Mouse (Mus musculus): ENCODE measurements around the gene Fam168a. TPM values are rescaled to one million over a fixed set of nuclear protein-coding genes. Genes with fewer than 3 reads are reported as not detected.

Gene Fam168a
- polyA plus RNA-seq, 1 experiment from 2014 or later: 29.7 TPM

DNA sequence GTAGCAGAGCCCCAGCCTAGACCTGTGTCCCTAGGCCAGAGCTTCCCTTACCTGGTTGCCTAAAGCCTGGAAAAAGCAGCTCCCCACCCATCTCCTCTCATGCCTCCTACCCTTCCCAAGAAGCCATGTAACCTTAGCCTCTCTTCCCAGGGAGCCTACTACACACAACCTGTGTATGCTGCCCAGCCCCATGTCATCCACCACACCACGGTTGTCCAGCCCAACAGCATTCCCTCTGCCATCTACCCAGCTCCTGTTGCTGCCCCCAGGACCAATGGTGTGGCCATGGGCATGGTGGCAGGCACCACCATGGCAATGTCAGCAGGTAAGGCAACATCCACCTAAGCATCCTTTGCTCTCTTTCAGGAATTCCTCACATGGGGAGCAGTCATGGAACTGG lies 127.4 kb downstream of the Fam168a start:
- H3K9ac ChIP-seq (ENCODE audit: low read depth, low read length): no peak overlapping the region
- H3K4me1 ChIP-seq (replicated peaks; ENCODE audit: insufficient read depth, low read length): no peaks in the 10 kb centered on the region
- no peak overlapping the region for H3K27ac ChIP-seq
- DNase-seq (ENCODE audit: low spot score): no peak
- no peak overlapping the region for H3K4me2 ChIP-seq (ENCODE audit: low read length)
- ATAC-seq (replicated peaks; ENCODE audit: low FRiP score, low read depth): no peak
- H3K4me3 ChIP-seq (replicated peaks; ENCODE audit: low read depth, low read length): no peak overlapping the region
- peaks cover 21% of the 10 kb centered on the region for H3K36me3 ChIP-seq (ENCODE audit: insufficient read depth, low read length)
- H3K9me3 ChIP-seq (replicated peaks; ENCODE audit: low read length): no peaks in the 10 kb centered on the region
- no peaks in the 10 kb centered on the region for H3K27me3 ChIP-seq (ENCODE audit: insufficient read depth, low read length)
- no peak for TF ChIP-seq CTCF (IDR thresholded peaks at IDR 0.05; ENCODE audit: low read depth)
- 100% methylated on average over 1 of the region's 1 CpGs for WGBS

DNA sequence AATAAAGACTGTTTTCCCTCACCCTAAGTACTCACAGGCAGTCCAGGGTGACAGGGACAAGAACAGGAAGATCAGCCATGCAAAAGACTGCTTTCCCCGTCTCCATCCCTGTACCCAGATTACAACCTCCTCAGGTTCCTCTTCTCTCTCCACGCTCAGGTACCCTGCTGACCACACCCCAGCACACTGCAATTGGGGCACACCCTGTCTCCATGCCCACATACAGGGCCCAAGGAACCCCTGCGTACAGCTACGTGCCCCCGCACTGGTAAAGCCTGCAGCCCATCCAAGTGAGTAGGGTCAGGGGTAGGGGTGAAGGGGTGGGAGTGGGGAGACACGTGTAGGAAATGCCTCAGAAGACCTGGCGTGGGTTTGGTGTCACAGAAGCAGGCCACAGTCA lies 128.7 kb downstream of the Fam168a start:
- DNase-seq (ENCODE audit: low spot score) (no peak), ATAC-seq (replicated peaks; ENCODE audit: low FRiP score, low read depth) (no peak)
- Histone ChIP-seq H3K9ac (ENCODE audit: low read depth, low read length) (no peak overlapping the region), H3K27me3 (ENCODE audit: insufficient read depth, low read length) (no peaks in the 10 kb centered on the region), H3K4me1 (replicated peaks; ENCODE audit: insufficient read depth, low read length) (no peaks in the 10 kb centered on the region), H3K36me3 (ENCODE audit: insufficient read depth, low read length) (peaks cover 21% of the 10 kb centered on the region), H3K4me3 (replicated peaks; ENCODE audit: low read depth, low read length) (no peak overlapping the region), H3K27ac (no peak overlapping the region), H3K9me3 (replicated peaks; ENCODE audit: low read length) (no peaks in the 10 kb centered on the region), H3K4me2 (ENCODE audit: low read length) (no peak overlapping the region)
- no peak for TF ChIP-seq CTCF (IDR thresholded peaks at IDR 0.05; ENCODE audit: low read depth)
- 80% methylated on average over 7 of the region's 7 CpGs for WGBS

DNA sequence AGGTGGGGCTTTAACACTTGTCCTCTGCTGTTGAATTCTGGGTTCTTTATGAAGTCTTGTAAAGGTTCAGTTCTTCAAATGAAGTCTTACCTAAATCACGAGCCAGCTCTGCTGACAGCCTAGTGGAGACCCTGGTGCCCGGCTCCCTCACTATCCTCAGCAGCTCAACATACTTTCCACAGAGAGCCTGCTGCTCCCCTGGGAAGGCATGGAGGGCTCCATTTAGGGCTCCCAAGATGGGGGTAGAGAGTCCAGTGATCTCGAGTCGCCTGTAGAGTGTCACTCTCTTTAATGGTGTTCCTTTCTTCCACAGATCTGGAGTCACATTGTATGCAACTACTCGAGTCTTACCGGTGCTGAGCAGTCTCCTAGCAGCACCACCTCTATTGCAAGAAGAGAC lies 129.3 kb downstream of the Fam168a start:
- ATAC-seq (replicated peaks; ENCODE audit: low FRiP score, low read depth) (no peak), DNase-seq (ENCODE audit: low spot score) (no peak)
- Histone ChIP-seq H3K36me3 (ENCODE audit: insufficient read depth, low read length) (peaks cover 21% of the 10 kb centered on the region), H3K9me3 (replicated peaks; ENCODE audit: low read length) (no peaks in the 10 kb centered on the region), H3K4me1 (replicated peaks; ENCODE audit: insufficient read depth, low read length) (no peaks in the 10 kb centered on the region), H3K27ac (no peak overlapping the region), H3K4me3 (replicated peaks; ENCODE audit: low read depth, low read length) (no peak overlapping the region), H3K27me3 (ENCODE audit: insufficient read depth, low read length) (no peaks in the 10 kb centered on the region), H3K4me2 (ENCODE audit: low read length) (no peak overlapping the region), H3K9ac (ENCODE audit: low read depth, low read length) (no peak overlapping the region)
- 80% methylated on average over 6 of the region's 6 CpGs for WGBS
- no peak for TF ChIP-seq CTCF (IDR thresholded peaks at IDR 0.05; ENCODE audit: low read depth)

DNA sequence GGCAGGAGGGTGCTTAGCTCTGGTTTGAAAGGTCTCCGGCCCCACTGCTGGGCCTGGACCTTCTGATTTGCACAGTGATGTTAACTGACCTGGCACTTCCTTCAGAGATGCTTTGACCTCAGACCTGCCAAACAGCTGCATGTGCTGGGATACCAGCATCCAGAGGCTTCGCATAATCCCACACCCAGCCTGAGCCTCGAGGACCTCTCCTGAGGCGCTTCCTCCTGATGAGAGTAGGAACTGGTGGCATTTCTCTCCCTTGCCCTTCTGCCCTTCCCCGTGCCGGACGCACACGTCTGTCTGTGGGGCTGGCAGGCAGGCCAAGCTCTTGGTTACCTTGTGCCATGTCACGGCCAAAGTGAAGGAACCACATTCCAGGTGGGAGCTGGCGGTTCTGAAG lies 130.2 kb downstream of the Fam168a start:
- peaks cover 21% of the 10 kb centered on the region for H3K36me3 ChIP-seq (ENCODE audit: insufficient read depth, low read length)
- no peak overlapping the region for H3K4me2 ChIP-seq (ENCODE audit: low read length)
- WGBS: 85% methylated on average over 10 of the region's 10 CpGs
- no peak for TF ChIP-seq CTCF (IDR thresholded peaks at IDR 0.05; ENCODE audit: low read depth)
- no peaks in the 10 kb centered on the region for H3K27me3 ChIP-seq (ENCODE audit: insufficient read depth, low read length)
- DNase-seq (ENCODE audit: low spot score) (no peak), ATAC-seq (replicated peaks; ENCODE audit: low FRiP score, low read depth) (no peak)
- H3K9me3 ChIP-seq (replicated peaks; ENCODE audit: low read length): no peaks in the 10 kb centered on the region
- no peak overlapping the region for H3K4me3 ChIP-seq (replicated peaks; ENCODE audit: low read depth, low read length)
- H3K9ac ChIP-seq (ENCODE audit: low read depth, low read length): no peak overlapping the region
- no peak overlapping the region for H3K27ac ChIP-seq
- H3K4me1 ChIP-seq (replicated peaks; ENCODE audit: insufficient read depth, low read length): no peaks in the 10 kb centered on the region

DNA sequence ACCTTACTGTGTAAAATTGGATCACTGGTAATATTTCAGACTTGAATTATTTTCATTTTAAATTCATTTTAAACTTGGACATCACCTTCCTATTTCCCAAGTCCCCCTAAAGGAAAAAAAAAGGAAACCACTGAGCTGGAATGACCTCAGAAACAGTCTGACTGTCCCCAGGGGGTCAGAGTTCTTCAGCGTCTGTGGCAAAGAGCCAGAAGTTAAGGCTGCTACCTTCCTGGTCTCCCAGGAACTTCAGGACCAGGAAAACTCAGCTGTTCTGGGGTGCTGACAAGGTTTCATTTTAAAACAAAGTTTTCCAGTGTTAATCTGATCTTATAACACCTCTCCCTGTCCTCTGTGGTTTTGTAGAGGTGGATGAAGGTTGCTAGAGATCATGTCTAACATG lies 131.3 kb downstream of the Fam168a start:
- Histone ChIP-seq H3K27me3 (ENCODE audit: insufficient read depth, low read length) (no peaks in the 10 kb centered on the region), H3K4me1 (replicated peaks; ENCODE audit: insufficient read depth, low read length) (no peaks in the 10 kb centered on the region), H3K4me3 (replicated peaks; ENCODE audit: low read depth, low read length) (no peak overlapping the region), H3K9ac (ENCODE audit: low read depth, low read length) (no peak overlapping the region), H3K9me3 (replicated peaks; ENCODE audit: low read length) (no peaks in the 10 kb centered on the region), H3K4me2 (ENCODE audit: low read length) (no peak overlapping the region), H3K36me3 (ENCODE audit: insufficient read depth, low read length) (peaks cover 21% of the 10 kb centered on the region), H3K27ac (no peak overlapping the region)
- ATAC-seq (replicated peaks; ENCODE audit: low FRiP score, low read depth): no peak
- no peak for TF ChIP-seq CTCF (IDR thresholded peaks at IDR 0.05; ENCODE audit: low read depth)
- 48% methylated on average over 1 of the region's 1 CpGs for WGBS
- no peak for DNase-seq (ENCODE audit: low spot score)

DNA sequence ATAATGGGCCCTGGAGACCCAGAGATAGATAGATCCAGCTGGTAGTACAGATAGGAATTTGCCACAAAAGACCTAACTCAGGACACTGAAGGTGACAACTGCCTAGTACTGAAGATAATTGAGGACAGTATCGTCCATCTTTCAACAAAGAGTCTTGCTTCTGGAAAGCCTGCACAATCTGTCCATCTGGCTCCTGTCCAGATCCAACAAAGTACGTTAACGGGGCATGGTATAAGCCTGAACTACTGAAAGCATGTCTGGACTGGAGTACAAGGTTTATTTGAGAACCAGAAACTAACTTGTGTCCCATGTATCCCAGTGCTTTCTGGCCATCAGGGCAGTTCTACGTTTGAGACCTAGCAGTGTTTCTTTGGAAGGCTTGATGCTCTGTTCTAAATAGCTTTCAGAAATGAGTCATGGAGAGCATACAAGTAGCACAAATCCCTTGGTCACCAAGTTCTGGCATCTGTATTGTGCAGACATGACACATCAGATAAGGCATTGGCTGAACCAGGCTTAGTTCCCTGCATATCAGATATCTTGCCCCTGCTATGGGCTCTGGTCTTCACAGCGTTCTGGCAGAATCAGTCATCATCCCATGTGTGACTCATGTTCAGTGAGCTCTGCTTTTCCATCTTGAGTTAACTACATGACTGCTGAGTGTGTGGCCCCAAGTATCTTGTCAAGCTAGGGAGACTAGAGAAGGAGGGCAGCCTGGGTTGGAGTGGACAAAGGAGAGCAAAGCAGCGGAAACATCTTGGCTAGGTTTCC lies 133.4 kb downstream of the Fam168a start:
- H3K4me3 ChIP-seq (replicated peaks; ENCODE audit: low read depth, low read length): no peak overlapping the region
- H3K27ac ChIP-seq: no peak overlapping the region
- DNase-seq (ENCODE audit: low spot score) (no peak), ATAC-seq (replicated peaks; ENCODE audit: low FRiP score, low read depth) (no peak)
- H3K4me2 ChIP-seq (ENCODE audit: low read length): no peak overlapping the region
- no peak for TF ChIP-seq CTCF (IDR thresholded peaks at IDR 0.05; ENCODE audit: low read depth)
- H3K27me3 ChIP-seq (ENCODE audit: insufficient read depth, low read length): no peaks in the 10 kb centered on the region
- peaks cover 18% of the 10 kb centered on the region for H3K36me3 ChIP-seq (ENCODE audit: insufficient read depth, low read length)
- H3K9me3 ChIP-seq (replicated peaks; ENCODE audit: low read length): no peaks in the 10 kb centered on the region
- no peak overlapping the region for H3K9ac ChIP-seq (ENCODE audit: low read depth, low read length)
- no peaks in the 10 kb centered on the region for H3K4me1 ChIP-seq (replicated peaks; ENCODE audit: insufficient read depth, low read length)
- 72% methylated on average over 6 of the region's 6 CpGs for WGBS

DNA sequence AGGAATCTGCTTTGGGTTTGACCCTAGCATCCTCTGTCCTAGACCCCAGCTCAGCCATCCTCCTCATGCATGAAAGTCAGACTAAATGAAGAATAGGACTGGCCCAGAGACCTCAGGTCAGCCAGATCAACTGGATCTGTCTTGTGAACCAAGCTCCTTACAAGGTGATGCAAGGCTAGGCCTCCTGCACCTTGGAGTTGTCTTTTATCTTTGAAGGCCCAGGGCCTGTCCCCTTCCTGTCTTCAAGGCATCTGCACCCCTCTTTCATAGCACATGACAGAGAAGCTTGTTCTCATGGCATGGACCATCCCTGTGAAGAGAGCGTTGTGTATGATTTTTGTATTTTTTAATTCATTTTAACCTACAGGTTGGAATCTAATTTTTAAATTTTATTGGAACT lies 134.5 kb downstream of the Fam168a start:
- 0 out of 2 replicates have a peak, but pooled peaks cover 10% of the 10 kb centered on the region for H3K36me3 ChIP-seq (ENCODE audit: insufficient read depth, low read length)
- no peak overlapping the region for H3K4me2 ChIP-seq (ENCODE audit: low read length)
- no peak overlapping the region for H3K9ac ChIP-seq (ENCODE audit: low read depth, low read length)
- H3K27ac ChIP-seq: no peak overlapping the region
- H3K9me3 ChIP-seq (replicated peaks; ENCODE audit: low read length): no peaks in the 10 kb centered on the region
- no peaks in the 10 kb centered on the region for H3K4me1 ChIP-seq (replicated peaks; ENCODE audit: insufficient read depth, low read length)
- no peak for ATAC-seq (replicated peaks; ENCODE audit: low FRiP score, low read depth)
- DNase-seq (ENCODE audit: low spot score): no peak
- no peak overlapping the region for H3K4me3 ChIP-seq (replicated peaks; ENCODE audit: low read depth, low read length)
- H3K27me3 ChIP-seq (ENCODE audit: insufficient read depth, low read length): no peaks in the 10 kb centered on the region
- 89% methylated on average over 1 of the region's 1 CpGs for WGBS
- TF ChIP-seq CTCF (IDR thresholded peaks at IDR 0.05; ENCODE audit: low read depth): no peak

All from kidney, postnatal 0 days (tissue).